Comparison of ENCODE assay signal across 12 mouse cellular contexts in the genomic region with DNA sequence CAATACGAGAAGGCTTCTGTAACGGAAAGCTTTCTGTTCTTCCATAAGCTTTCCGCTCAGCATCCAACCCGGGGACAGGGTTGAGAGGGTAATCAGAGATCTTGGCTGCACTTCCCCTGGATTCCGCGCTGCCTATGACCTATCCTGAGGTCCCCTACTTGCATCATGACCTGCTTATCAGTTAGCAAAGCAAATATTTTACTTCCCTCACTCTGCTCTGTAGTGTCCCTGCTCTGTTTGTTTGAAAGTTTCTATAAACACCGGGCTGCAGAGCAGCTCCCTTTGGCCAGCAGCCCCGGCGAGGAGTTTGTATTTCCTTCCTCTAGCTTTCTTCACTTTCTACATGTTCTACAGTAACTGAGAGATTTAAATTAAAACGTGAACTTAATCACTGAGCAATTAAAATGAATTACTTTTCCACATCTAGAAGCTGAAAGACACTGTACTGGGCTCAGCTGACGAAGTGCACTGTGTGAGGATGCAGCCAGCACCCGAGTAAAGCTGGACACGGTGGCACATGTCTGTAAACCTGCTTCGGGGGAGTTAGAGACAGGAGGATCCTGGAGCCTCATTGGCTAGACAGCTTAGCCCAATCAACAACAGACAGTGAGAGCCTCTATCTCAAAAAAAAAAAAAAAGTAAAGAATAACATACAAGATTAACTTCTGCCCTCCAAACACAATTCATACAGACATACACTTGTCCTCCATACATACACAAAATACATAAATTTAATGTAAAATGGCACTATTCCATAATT. TPM values are rescaled to one million over a fixed set of nuclear protein-coding genes. Genes with fewer than 3 reads are reported as not detected.
DNase-seq lines count a peak whose midpoint lies in the region; ATAC-seq and TF ChIP-seq lines count a peak whose summit lies in the region.
"Had no signal": no experiment of that assay in that cellular context is flagged by ENCODE, and none has a peak within 500 bp of the region (broad histone marks: within the 10 kb centered on the region; RNA-seq: fewer than 3 reads in every experiment).

No protein-coding gene starts in this region.

- H3K79me2 ChIP-seq in liver, adult 2 months (ENCODE audit: control insufficient read depth, insufficient read depth, low read length): no peaks in the 10 kb centered on the region

- H3K4me2 ChIP-seq in forebrain, embryonic 11.5 days (ENCODE audit: low read depth, low read length, severe bottlenecking): no peak overlapping the region
- H3K4me2 ChIP-seq in forebrain, embryonic 14.5 days (ENCODE audit: low read length): no peak overlapping the region
- peak overlapping the region; percentile 38; the same call in 1 of the 2 replicates for H3K4me2 ChIP-seq in heart, embryonic 11.5 days
- H3K4me2 ChIP-seq in midbrain, embryonic 13.5 days (replicated peaks): no peak overlapping the region
- no peak overlapping the region for H3K4me2 ChIP-seq in hindbrain, embryonic 11.5 days (replicated peaks; ENCODE audit: low read depth, low read length)
- no peak overlapping the region for H3K4me2 ChIP-seq in midbrain, embryonic 11.5 days

- no peak overlapping the region for H3K27ac ChIP-seq in forebrain, embryonic 11.5 days (ENCODE audit: low read depth, low read length)
- H3K27ac ChIP-seq in forebrain, embryonic 14.5 days (ENCODE audit: low read depth, low read length): no peak overlapping the region
- 0 out of 2 replicates have a peak overlapping the region, but pooled peaks have one; percentile 16 for H3K27ac ChIP-seq in heart, embryonic 11.5 days (ENCODE audit: low read depth, low read length)
- H3K27ac ChIP-seq in liver, adult 2 months (replicated peaks; ENCODE audit: insufficient read depth, low read depth, low read length): no peak overlapping the region
- H3K27ac ChIP-seq in midbrain, embryonic 13.5 days: no peak overlapping the region
- no peak overlapping the region for H3K27ac ChIP-seq in hindbrain, embryonic 11.5 days (ENCODE audit: low read depth, low read length)
- no peak overlapping the region for H3K27ac ChIP-seq in midbrain, embryonic 11.5 days (ENCODE audit: low read depth, low read length)
- H3K27ac ChIP-seq: forebrain, embryonic 10.5 days had no signal

- H3K27me3 ChIP-seq in forebrain, embryonic 11.5 days (ENCODE audit: control insufficient read depth, insufficient read depth, low read length): no peaks in the 10 kb centered on the region
- H3K27me3 ChIP-seq in forebrain, embryonic 14.5 days (replicated peaks; ENCODE audit: control insufficient read depth, insufficient read depth, low read length): no peaks in the 10 kb centered on the region
- no peaks in the 10 kb centered on the region for H3K27me3 ChIP-seq in heart, embryonic 11.5 days (ENCODE audit: control insufficient read depth, insufficient read depth, low read length)
- H3K27me3 ChIP-seq in liver, adult 2 months (ENCODE audit: control insufficient read depth, insufficient read depth, low read length): peaks cover 2% of the 10 kb centered on the region; the same call in 1 of the 2 replicates
- no peaks in the 10 kb centered on the region for H3K27me3 ChIP-seq in midbrain, embryonic 13.5 days
- no peaks in the 10 kb centered on the region for H3K27me3 ChIP-seq in hindbrain, embryonic 11.5 days (ENCODE audit: control insufficient read depth, insufficient read depth, low read length)
- H3K27me3 ChIP-seq in midbrain, embryonic 11.5 days (ENCODE audit: control insufficient read depth, insufficient read depth, low read length): no peaks in the 10 kb centered on the region

- no peak for ATAC-seq in forebrain, embryonic 11.5 days (replicated peaks; ENCODE audit: low FRiP score)
- ATAC-seq in forebrain, embryonic 14.5 days: no peak
- peak; percentile 59; the same call in 1 of the 2 replicates for ATAC-seq in heart, embryonic 11.5 days (replicated peaks; ENCODE audit: insufficient number of reproducible peaks, low FRiP score, low TSS enrichment)
- ATAC-seq in midbrain, embryonic 13.5 days: no peak
- ATAC-seq in hindbrain, embryonic 11.5 days (ENCODE audit: low FRiP score): no peak
- ATAC-seq in midbrain, embryonic 11.5 days (ENCODE audit: low FRiP score): no peak
- ATAC-seq: inflammation-experienced regulatory T-cells, adult 6 months had no signal

- H3K36me3 ChIP-seq in forebrain, embryonic 11.5 days (ENCODE audit: control insufficient read depth, insufficient read depth, low read length): no peaks in the 10 kb centered on the region
- no peaks in the 10 kb centered on the region for H3K36me3 ChIP-seq in forebrain, embryonic 14.5 days (ENCODE audit: control insufficient read depth, insufficient read depth, low read length)
- H3K36me3 ChIP-seq in heart, embryonic 11.5 days (ENCODE audit: control insufficient read depth, insufficient read depth, low read length): no peaks in the 10 kb centered on the region
- no peaks in the 10 kb centered on the region for H3K36me3 ChIP-seq in liver, adult 2 months (ENCODE audit: control insufficient read depth, insufficient read depth, low read length)
- no peaks in the 10 kb centered on the region for H3K36me3 ChIP-seq in midbrain, embryonic 13.5 days
- H3K36me3 ChIP-seq in hindbrain, embryonic 11.5 days (ENCODE audit: control insufficient read depth, insufficient read depth, low read length): no peaks in the 10 kb centered on the region
- no peaks in the 10 kb centered on the region for H3K36me3 ChIP-seq in midbrain, embryonic 11.5 days (ENCODE audit: control insufficient read depth, insufficient read depth, low read length)
- H3K36me3 ChIP-seq: forebrain, embryonic 10.5 days had no signal

- peak; percentile 34 for DNase-seq in forebrain, embryonic 11.5 days (ENCODE audit: low spot score)
- no peak for DNase-seq in forebrain, embryonic 14.5 days (ENCODE audit: low spot score)
- peak; percentile 95 for DNase-seq in liver, adult 2 months (ENCODE audit: extremely low read depth, low read depth, low spot score)
- DNase-seq in lung, postnatal 14 days: peak; percentile 54
- no peak for DNase-seq in hindbrain, embryonic 11.5 days (ENCODE audit: low spot score)
- DNase-seq in midbrain, embryonic 11.5 days (ENCODE audit: low spot score, missing footprints): no peak
- DNase-seq: cerebellum, postnatal 25 days; gastrocnemius, postnatal 36 days had no signal

- H3K9ac ChIP-seq in forebrain, embryonic 11.5 days (ENCODE audit: low read length): no peak overlapping the region
- no peak overlapping the region for H3K9ac ChIP-seq in forebrain, embryonic 14.5 days (ENCODE audit: low read length)
- H3K9ac ChIP-seq in heart, embryonic 11.5 days (ENCODE audit: low read depth, low read length): no peak overlapping the region
- H3K9ac ChIP-seq in liver, adult 2 months (ENCODE audit: low read depth, low read length): no peak overlapping the region
- no peak overlapping the region for H3K9ac ChIP-seq in midbrain, embryonic 13.5 days (replicated peaks)
- H3K9ac ChIP-seq in hindbrain, embryonic 11.5 days (ENCODE audit: low read depth, low read length): no peak overlapping the region
- H3K9ac ChIP-seq in midbrain, embryonic 11.5 days (ENCODE audit: low read length): no peak overlapping the region

- no peak overlapping the region for H3K4me3 ChIP-seq in forebrain, embryonic 11.5 days (ENCODE audit: low read depth, low read length)
- H3K4me3 ChIP-seq in forebrain, embryonic 14.5 days (ENCODE audit: low read depth, low read length): no peak overlapping the region
- H3K4me3 ChIP-seq in heart, embryonic 11.5 days (ENCODE audit: low read depth, low read length): no peak overlapping the region
- H3K4me3 ChIP-seq in liver, adult 2 months (ENCODE audit: insufficient read depth, low read depth, low read length): no peak overlapping the region
- H3K4me3 ChIP-seq in midbrain, embryonic 13.5 days (replicated peaks): no peak overlapping the region
- H3K4me3 ChIP-seq in hindbrain, embryonic 11.5 days (ENCODE audit: low read depth, low read length): no peak overlapping the region
- H3K4me3 ChIP-seq in midbrain, embryonic 11.5 days (ENCODE audit: low read depth, low read length): no peak overlapping the region
- H3K4me3 ChIP-seq: forebrain, embryonic 10.5 days had no signal

- TF ChIP-seq CTCF in liver, adult 2 months (IDR thresholded peaks at IDR 0.05; ENCODE audit: low read depth, low read length): no peak

- no peaks in the 10 kb centered on the region for H3K9me3 ChIP-seq in forebrain, embryonic 11.5 days (ENCODE audit: control insufficient read depth, low read length)
- no peaks in the 10 kb centered on the region for H3K9me3 ChIP-seq in forebrain, embryonic 14.5 days (replicated peaks; ENCODE audit: control insufficient read depth, low read length)
- no peaks in the 10 kb centered on the region for H3K9me3 ChIP-seq in heart, embryonic 11.5 days (replicated peaks; ENCODE audit: control insufficient read depth, low read length)
- no peaks in the 10 kb centered on the region for H3K9me3 ChIP-seq in midbrain, embryonic 13.5 days
- H3K9me3 ChIP-seq in hindbrain, embryonic 11.5 days (ENCODE audit: control insufficient read depth, low read length): no peaks in the 10 kb centered on the region
- no peaks in the 10 kb centered on the region for H3K9me3 ChIP-seq in midbrain, embryonic 11.5 days (ENCODE audit: control insufficient read depth, low read length)
- H3K9me3 ChIP-seq: forebrain, embryonic 10.5 days had no signal

- H3K4me1 ChIP-seq in forebrain, embryonic 11.5 days (replicated peaks; ENCODE audit: control insufficient read depth, insufficient read depth, low read length): no peaks in the 10 kb centered on the region
- no peaks in the 10 kb centered on the region for H3K4me1 ChIP-seq in forebrain, embryonic 14.5 days (ENCODE audit: control insufficient read depth, insufficient read depth, low read length)
- peaks cover 11% of the 10 kb centered on the region for H3K4me1 ChIP-seq in heart, embryonic 11.5 days (ENCODE audit: control insufficient read depth, insufficient read depth, low read length)
- peaks cover 3% of the 10 kb centered on the region; the same call in 1 of the 2 replicates for H3K4me1 ChIP-seq in liver, adult 2 months (ENCODE audit: control insufficient read depth, insufficient read depth, low read length)
- no peaks in the 10 kb centered on the region for H3K4me1 ChIP-seq in midbrain, embryonic 13.5 days (replicated peaks)
- no peaks in the 10 kb centered on the region for H3K4me1 ChIP-seq in hindbrain, embryonic 11.5 days (replicated peaks; ENCODE audit: control insufficient read depth, insufficient read depth, low read length)
- H3K4me1 ChIP-seq in midbrain, embryonic 11.5 days (ENCODE audit: control insufficient read depth, insufficient read depth, low read length): no peaks in the 10 kb centered on the region
- H3K4me1 ChIP-seq: forebrain, embryonic 10.5 days had no signal

- TF ChIP-seq POLR2A in liver, adult 2 months (IDR thresholded peaks at IDR 0.05; ENCODE audit: extremely low read depth, insufficient read depth, low read length): no peak

- 83% methylated on average over 14 of the region's 14 CpGs for WGBS in forebrain, embryonic 11.5 days
- 83% methylated on average over 14 of the region's 14 CpGs for WGBS in forebrain, embryonic 14.5 days
- WGBS in heart, embryonic 11.5 days (ENCODE audit: insufficient replicate concordance): 30% methylated on average over 14 of the region's 14 CpGs
- WGBS in liver, adult 2 months: 3% methylated on average over 14 of the region's 14 CpGs
- WGBS in midbrain, embryonic 13.5 days: 79% methylated on average over 14 of the region's 14 CpGs
- WGBS in hindbrain, embryonic 11.5 days: 71% methylated on average over 14 of the region's 14 CpGs
- WGBS in midbrain, embryonic 11.5 days: 78% methylated on average over 14 of the region's 14 CpGs

RNA-seq across cellular contexts. Expression of a gene that starts 43.7 kb away (rescaled TPM):
- polyA plus RNA-seq in forebrain, embryonic 11.5 days (2014; fragmentation: Nextera tagmentation; extraction: Ambion mirVana): 4.2 and 4.6 TPM in 2 replicates
- polyA plus RNA-seq in forebrain, embryonic 14.5 days (2014; fragmentation: Nextera tagmentation; extraction: Ambion mirVana): 3.4 and 4.9 TPM in 2 replicates
- polyA plus RNA-seq in heart, embryonic 11.5 days (2014; fragmentation: Nextera tagmentation; extraction: Ambion mirVana): 10.6 and 14.6 TPM in 2 replicates
- 0.92 and 1.1 TPM in 2 replicates for total RNA-seq in liver, adult 2 months (2014; rRNA removed)
- 0.70 and 0.93 TPM in 2 replicates for polyA plus RNA-seq in liver, adult 2 months (2012; rRNA removed)
- 8.0 and 9.9 TPM in 2 replicates for polyA plus RNA-seq in midbrain, embryonic 13.5 days (2015; fragmentation: Nextera tagmentation; extraction: Ambion mirVana)
- 3.0 and 5.1 TPM in 2 replicates for polyA plus RNA-seq in hindbrain, embryonic 11.5 days (2014; fragmentation: Nextera tagmentation; extraction: Ambion mirVana)
- polyA plus RNA-seq in midbrain, embryonic 11.5 days (2014; fragmentation: Nextera tagmentation; extraction: Ambion mirVana): 6.3 and 6.4 TPM in 2 replicates
- polyA plus RNA-seq: inflammation-experienced regulatory T-cells, adult 6 months had no signal

Comparison
In these comparisons a context has a peak if more than half of its experiments do, and no peak if none do; other contexts are left out.
1. DNase-seq: peak in forebrain, embryonic 11.5 days (single experiment), liver, adult 2 months (single experiment) and lung, postnatal 14 days (single experiment); none in forebrain, embryonic 14.5 days (single experiment), hindbrain, embryonic 11.5 days (single experiment) and midbrain, embryonic 11.5 days (single experiment).